Mouse (Mus musculus) cortical plate, adult 2 months (tissue): ENCODE data around the gene Psmd4. TPM values are rescaled to one million over a fixed set of nuclear protein-coding genes. Genes with fewer than 3 reads are reported as not detected.

Source experiments
- H3K27ac ChIP-seq: fragments of 200-500 bp; 2 replicates; pipeline ENCODE4 v1.5.1; 2012; ENCODE audit warnings: low read length, control low read depth, inconsistent platforms; ENCODE audit not compliant: insufficient read depth
- H3K4me1 ChIP-seq: fragments of 200-500 bp; 2 replicates; pipeline ENCODE4 v1.6.1; 2011; ENCODE audit warnings: low read length; ENCODE audit not compliant: control insufficient read depth, insufficient read depth
- H3K4me3 ChIP-seq: fragments of 200-500 bp; 2 replicates; pipeline ENCODE4 v1.5.1; 2011; ENCODE audit warnings: mild to moderate bottlenecking, low read length, control low read depth; ENCODE audit not compliant: insufficient read depth
- CTCF ChIP-seq: fragments of 200-500 bp; IDR thresholded peaks from 2 replicates; pipeline ENCODE4 v1.5.1; 2011; ENCODE audit warnings: mild to moderate bottlenecking, control low read depth, low read length; ENCODE audit not compliant: insufficient read depth; ENCODE audit errors: extremely low read depth
- POLR2A ChIP-seq: fragments of 200-500 bp; IDR thresholded peaks from 2 replicates; pipeline ENCODE4 v1.6.1; 2011; ENCODE audit warnings: mild to moderate bottlenecking, low read length, control low read depth; ENCODE audit not compliant: insufficient read depth; ENCODE audit errors: extremely low read depth
- polyA plus RNA-seq: library from polyadenylated mRNA; depleted of rRNA; stranded (reverse); fragments of >200 nt; gene quantifications from 2 replicates; pipeline ENCODE4 v1.2.3, GENCODE M21; 2012; rRNA removed

The Psmd4 gene
- 193 and 203 TPM in 2 replicates for polyA plus RNA-seq

DNA sequence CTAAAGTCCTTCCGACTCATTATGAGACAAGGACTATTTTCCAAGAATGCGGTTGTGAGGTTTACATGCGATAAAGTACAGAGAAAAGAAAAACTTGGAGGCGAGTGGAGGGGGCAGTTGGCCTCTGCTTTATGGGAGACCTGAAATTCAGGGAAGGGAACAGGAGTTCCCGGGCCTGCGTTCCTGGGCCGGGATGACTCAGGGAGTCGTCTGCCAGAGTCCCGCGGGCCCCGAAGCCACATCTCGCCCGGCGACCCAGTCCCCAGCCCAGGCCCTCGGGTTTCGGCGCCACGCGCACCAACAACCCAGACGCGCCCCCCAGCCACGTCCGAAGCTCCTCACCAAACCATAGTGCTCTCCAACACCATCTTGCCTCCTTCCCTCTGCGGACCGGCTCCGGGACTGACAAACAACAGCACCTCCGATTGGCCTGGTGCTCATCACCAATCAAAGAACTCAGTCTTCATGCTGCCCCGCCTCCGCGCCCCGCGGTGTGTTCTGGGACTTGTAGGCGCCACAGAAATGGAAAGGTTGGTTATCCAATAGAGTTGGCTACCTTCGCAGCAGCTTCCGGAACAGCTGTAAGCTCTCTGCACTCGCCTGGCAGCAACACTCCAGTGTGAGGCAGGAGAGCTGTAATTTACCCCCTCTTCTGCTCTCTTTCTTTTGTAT, at the start of gene Psmd4:
Gene Psmd4, minus strand, starts transcription at position 449 of the 672 bp plus-strand sequence.
- Histone ChIP-seq H3K27ac (no peak within 1 kb of the TSS), H3K4me3 (peak within 1 kb of the TSS; percentile 51), H3K4me1 (peaks cover 3% of the 10 kb centered on the region; the same call in 1 of the 2 replicates)
- peak; percentile 95 for TF ChIP-seq POLR2A
- TF ChIP-seq CTCF, result no peak

- TF ChIP-seq CTCF, result no peak
- no peak for TF ChIP-seq POLR2A
- no peak overlapping the region for H3K4me3 ChIP-seq
- 0 out of 2 replicates have a peak, but pooled peaks cover 2% of the 10 kb centered on the region for H3K4me1 ChIP-seq
- H3K27ac ChIP-seq, result no peak overlapping the region
Measured at GRCm38 (mm10) chr3:95088071-95088470, 45.7 kb upstream of the Psmd4 start.

DNA sequence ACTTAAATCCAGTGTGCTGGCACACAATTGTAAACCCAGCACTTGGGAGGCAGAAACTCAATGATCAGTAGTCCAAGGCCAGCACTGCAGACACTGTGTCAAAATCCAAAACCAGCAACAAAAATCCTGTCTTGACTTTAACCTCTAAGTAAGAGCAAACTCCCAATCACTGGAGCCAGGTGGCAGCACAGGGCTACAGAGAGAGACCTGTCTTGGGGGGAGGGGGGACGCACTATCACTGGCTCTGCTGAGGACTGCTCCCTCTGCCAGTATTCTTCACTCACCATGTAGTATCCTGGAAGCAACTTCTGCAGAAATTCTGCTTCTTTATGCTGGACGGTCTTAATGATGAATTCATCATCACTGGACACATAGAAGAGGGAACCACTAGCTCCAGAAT, 29.2 kb upstream of the Psmd4 start:
- H3K27ac ChIP-seq, result no peak overlapping the region
- TF ChIP-seq CTCF, result no peak
- no peak for TF ChIP-seq POLR2A
- no peaks in the 10 kb centered on the region; the same call in 1 of the 2 replicates for H3K4me1 ChIP-seq
- H3K4me3 ChIP-seq, result no peak overlapping the region

DNA sequence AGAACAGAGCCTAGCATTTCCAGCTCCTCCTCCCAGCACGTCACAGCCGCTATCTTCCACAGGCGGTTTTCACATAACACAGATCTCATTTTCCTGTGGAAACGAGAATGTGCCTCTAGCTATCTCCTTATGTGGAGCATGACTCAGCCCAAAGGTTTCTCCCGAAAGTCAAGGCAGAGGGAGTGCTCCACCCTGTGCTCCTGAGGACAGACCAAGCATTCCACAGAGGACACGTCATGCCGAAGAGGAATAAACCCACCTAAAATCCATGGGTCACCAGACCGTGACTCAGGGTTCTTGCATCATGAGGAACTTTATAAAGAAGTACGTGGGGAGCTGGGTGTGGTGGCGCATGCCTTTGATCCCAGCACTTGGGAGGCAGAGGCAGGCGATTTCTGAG, 24.2 kb upstream of the Psmd4 start:
- no peak for TF ChIP-seq CTCF
- H3K4me3 ChIP-seq, result no peak overlapping the region
- H3K27ac ChIP-seq, result no peak overlapping the region

GRCm38 (mm10) chr3:95066095-95066494, 23.7 kb upstream of the Psmd4 start:
- Histone ChIP-seq H3K27ac (no peak overlapping the region), H3K4me1 (no peaks in the 10 kb centered on the region; the same call in 1 of the 2 replicates), H3K4me3 (no peak overlapping the region)
- TF ChIP-seq CTCF, result no peak
- no peak for TF ChIP-seq POLR2A

More for the DNA sequence above, 24.2 kb upstream of the Psmd4 start:
- no peaks in the 10 kb centered on the region; the same call in 1 of the 2 replicates for H3K4me1 ChIP-seq

DNA sequence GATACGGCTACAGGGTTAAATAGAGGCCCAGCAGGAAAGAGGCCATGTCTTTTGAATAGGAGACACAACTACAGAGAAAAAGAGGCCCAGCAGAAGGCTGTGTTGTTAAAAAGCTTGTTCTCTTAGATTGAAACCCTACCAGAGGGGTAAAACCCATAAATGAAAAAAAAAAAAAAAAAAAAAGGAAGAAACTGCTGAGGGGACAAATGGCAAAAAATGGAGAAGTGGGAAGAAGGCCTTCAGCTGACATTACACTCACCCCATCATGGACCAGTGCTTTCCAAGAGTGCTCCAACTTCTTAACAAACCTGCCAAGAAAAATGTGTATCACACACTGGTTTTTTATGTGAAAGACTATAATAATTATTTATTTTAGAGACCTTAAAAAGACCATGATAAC, 23.1 kb upstream of the Psmd4 start:
- H3K27ac ChIP-seq, result no peak overlapping the region
- H3K4me1 ChIP-seq, result no peaks in the 10 kb centered on the region; the same call in 1 of the 2 replicates
- H3K4me3 ChIP-seq, result no peak overlapping the region
- TF ChIP-seq POLR2A (no peak), CTCF (no peak)

DNA sequence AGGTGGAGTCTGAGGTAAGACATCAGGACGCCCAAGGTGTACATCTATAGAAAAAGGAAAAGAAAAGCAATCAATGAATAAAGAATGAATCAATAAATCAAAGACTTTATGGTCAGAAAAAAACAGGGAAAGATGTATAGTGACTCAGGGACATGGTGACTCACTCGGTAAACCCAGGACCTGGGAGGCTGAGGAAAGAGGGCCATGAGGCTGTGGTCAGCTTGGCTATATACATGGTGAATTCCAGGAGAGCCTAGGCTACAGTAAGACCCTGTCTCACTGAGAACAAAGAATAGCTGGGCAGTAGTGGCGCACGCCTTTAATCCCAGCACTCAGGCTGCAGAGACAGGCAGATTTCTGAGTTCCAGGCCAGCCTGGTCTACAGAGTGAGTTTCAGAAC, 21.3 kb upstream of the Psmd4 start:
- Histone ChIP-seq H3K27ac (no peak overlapping the region), H3K4me3 (no peak overlapping the region), H3K4me1 (no peaks in the 10 kb centered on the region)
- no peak for TF ChIP-seq POLR2A
- TF ChIP-seq CTCF, result no peak

- TF ChIP-seq CTCF (no peak), POLR2A (no peak)
Measured at GRCm38 (mm10) chr3:95058078-95058477, 15.7 kb upstream of the Psmd4 start.

GRCm38 (mm10) chr3:95056275-95056674, 13.9 kb upstream of the Psmd4 start:
- TF ChIP-seq CTCF (no peak), POLR2A (no peak)
- H3K4me1 ChIP-seq, result peaks cover 1% of the 10 kb centered on the region; the same call in 1 of the 2 replicates

More at GRCm38 (mm10) chr3:95058078-95058477, 15.7 kb upstream of the Psmd4 start:
- Histone ChIP-seq H3K4me1 (peaks cover 1% of the 10 kb centered on the region; the same call in 1 of the 2 replicates), H3K4me3 (no peak overlapping the region), H3K27ac (no peak overlapping the region)

More at GRCm38 (mm10) chr3:95056275-95056674, 13.9 kb upstream of the Psmd4 start:
- Histone ChIP-seq H3K4me3 (no peak overlapping the region), H3K27ac (no peak overlapping the region)
